Mouse (Mus musculus): ENCODE measurements around the gene Rabac1. TPM values are rescaled to one million over a fixed set of nuclear protein-coding genes. Genes with fewer than 3 reads are reported as not detected.

Gene Rabac1
- total and polyA plus RNA-seq, 3 experiments: 223 to 240 TPM; not detected in 1

DNA sequence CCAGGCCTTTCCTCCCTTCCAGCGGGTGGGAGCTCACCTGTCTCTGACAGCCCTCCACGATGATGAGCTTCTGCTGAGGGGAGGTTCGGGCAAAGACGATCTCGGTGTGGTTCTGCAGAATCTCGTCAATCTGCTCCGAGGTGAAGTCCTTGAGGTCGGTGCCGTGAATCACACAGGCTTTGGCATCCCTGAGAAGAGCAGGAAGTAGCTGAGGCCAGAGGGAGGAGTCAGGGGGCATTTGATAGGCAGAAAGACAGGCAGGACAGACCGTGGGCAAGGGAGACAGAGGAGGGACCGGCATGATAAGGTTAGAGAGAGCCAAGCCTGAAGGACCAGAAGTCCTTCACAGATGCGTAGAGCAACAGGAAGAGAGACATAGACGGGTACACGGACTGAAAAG lies 15.4 kb upstream of the Rabac1 start (continued):
- TF ChIP-seq E2F4 (IDR thresholded peaks at IDR 0.05; ENCODE audit: borderline replicate concordance, low read depth, low read length) (no peak), RAD21 (IDR thresholded peaks at IDR 0.05; ENCODE audit: low read depth, low read length) (no peak), ZNF384 (IDR thresholded peaks at IDR 0.05; ENCODE audit: low read depth, low read length) (no peak), MAFK (IDR thresholded peaks at IDR 0.05; ENCODE audit: borderline replicate concordance, low read depth, low read length) (no peak), JUND (IDR thresholded peaks at IDR 0.05; ENCODE audit: low read depth, low read length) (no peak), TAL1 (IDR thresholded peaks at IDR 0.05; ENCODE audit: low read length) (no peak)

DNA sequence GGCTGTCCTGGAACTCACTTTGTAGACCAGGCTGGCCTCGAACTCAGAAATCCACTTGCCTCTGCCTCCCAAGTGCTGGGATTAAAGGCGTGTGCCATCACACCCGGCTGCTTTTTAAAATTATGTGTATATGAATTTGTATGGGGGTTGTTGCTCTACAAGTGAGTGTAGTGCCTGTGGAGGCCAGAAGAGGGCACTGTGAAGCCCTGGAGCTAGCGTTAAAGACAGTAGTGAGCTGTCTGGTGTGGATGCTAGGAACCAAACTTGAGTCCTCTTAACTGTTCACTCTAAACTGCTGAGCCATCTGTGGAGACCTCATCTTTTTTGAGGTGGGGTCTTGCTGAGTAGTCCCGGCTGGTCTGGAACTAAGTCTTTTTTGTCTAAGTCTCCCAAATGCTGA lies 13.2 kb upstream of the Rabac1 start:
- peak; percentile 53 for DNase-seq (ENCODE audit: low read depth, low spot score)
- Histone ChIP-seq H3K9me3 (replicated peaks; ENCODE audit: insufficient read depth, low read length) (no peaks in the 10 kb centered on the region), H3K27ac (ENCODE audit: control insufficient read depth, low read depth, low read length) (no peak overlapping the region), H3K4me1 (ENCODE audit: control insufficient read depth in 1 of 2, insufficient read depth in 2 of 2, low read length in 2 of 2) (peaks cover 0 to 12% of the 10 kb centered on the region in 2 experiments; a peak in 2 of 4 replicates), H3K9ac (ENCODE audit: control insufficient read depth, low read depth, low read length, poor library complexity, severe bottlenecking) (no peak overlapping the region), H3K27me3 (ENCODE audit: control insufficient read depth in 1 of 2, insufficient read depth in 2 of 2, low read length in 2 of 2) (no peaks in the 10 kb centered on the region), H3K4me3 (ENCODE audit: control insufficient read depth in 1 of 2, insufficient read depth in 1 of 2, low read depth in 2 of 2, low read length in 2 of 2) (no peak overlapping the region), H3K79me2 (ENCODE audit: control insufficient read depth, insufficient read depth, low read length, poor library complexity) (no peaks in the 10 kb centered on the region), H3K36me3 (ENCODE audit: control insufficient read depth in 1 of 2, insufficient read depth in 2 of 2, low read length in 2 of 2) (no peaks in the 10 kb centered on the region; a peak in 1 of 4 replicates)
- TF ChIP-seq KAT2A (conservative IDR thresholded peaks at IDR 0.05; ENCODE audit: low read depth, low read length): no peak
- no peak for TF ChIP-seq MEF2A (IDR thresholded peaks at IDR 0.05; ENCODE audit: extremely low read depth, insufficient replicate concordance, low read depth, low read length, poor library complexity, severe bottlenecking)
- no peak for TF ChIP-seq POLR2AphosphoS2 (IDR thresholded peaks at IDR 0.05; ENCODE audit: low read length)
- 0 out of 2 replicates have a peak, but pooled peaks have one; percentile 25 for TF ChIP-seq SMC3 (IDR thresholded peaks at IDR 0.05; ENCODE audit: low read depth, low read length)
- TF ChIP-seq TAL1 (IDR thresholded peaks at IDR 0.05; ENCODE audit: low read length): no peak
- no peak for TF ChIP-seq MAFK (IDR thresholded peaks at IDR 0.05; ENCODE audit: borderline replicate concordance, low read depth, low read length)
- TF ChIP-seq NELFE (IDR thresholded peaks at IDR 0.05; ENCODE audit: low read depth, low read length): no peak
- TF ChIP-seq JUND (IDR thresholded peaks at IDR 0.05; ENCODE audit: low read depth, low read length): no peak
- no peak for TF ChIP-seq POLR2AphosphoS5 (IDR thresholded peaks at IDR 0.05; ENCODE audit: borderline replicate concordance, low read depth, low read length)
- no peak for TF ChIP-seq HCFC1 (IDR thresholded peaks at IDR 0.05; ENCODE audit: low read depth, low read length)
- TF ChIP-seq ZNF384 (IDR thresholded peaks at IDR 0.05; ENCODE audit: low read depth, low read length): no peak
- no peak for TF ChIP-seq GABPA (IDR thresholded peaks at IDR 0.05; ENCODE audit: low read depth, low read length)
- TF ChIP-seq CTCF (IDR thresholded peaks at IDR 0.05 in 2 of 3, conservative IDR thresholded peaks at IDR 0.05 in 1 of 3; ENCODE audit: control insufficient read depth in 1 of 3, insufficient read depth in 1 of 3, low read depth in 2 of 3, low read length in 3 of 3, poor library complexity in 1 of 3, severe bottlenecking in 1 of 3): peak; percentile 52 to 63 (median 57)

DNA sequence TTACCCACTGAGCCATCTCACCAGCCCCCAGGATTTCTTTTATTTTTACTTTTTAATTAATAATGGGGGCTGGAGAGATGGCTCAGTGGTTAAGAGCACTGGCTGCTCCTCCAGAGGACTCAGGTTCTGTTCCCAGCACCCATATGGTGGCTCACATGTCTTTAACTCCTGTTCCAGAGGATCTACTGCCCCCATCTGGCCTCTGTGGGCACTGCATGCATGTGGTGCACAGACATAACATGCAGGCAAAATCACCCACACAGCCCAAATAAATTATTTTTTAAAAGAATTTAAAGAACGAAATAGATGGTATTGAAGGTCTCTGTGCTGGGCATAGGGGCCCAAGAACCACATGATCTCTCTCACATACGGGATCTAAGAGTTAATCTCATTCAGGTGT lies 11.8 kb upstream of the Rabac1 start:
- Histone ChIP-seq H3K27me3 (ENCODE audit: control insufficient read depth in 1 of 2, insufficient read depth in 2 of 2, low read length in 2 of 2) (no peaks in the 10 kb centered on the region), H3K9ac (ENCODE audit: control insufficient read depth, low read depth, low read length, poor library complexity, severe bottlenecking) (no peak overlapping the region), H3K36me3 (ENCODE audit: control insufficient read depth in 1 of 2, insufficient read depth in 2 of 2, low read length in 2 of 2) (no peaks in the 10 kb centered on the region; a peak in 1 of 4 replicates), H3K4me1 (ENCODE audit: control insufficient read depth in 1 of 2, insufficient read depth in 2 of 2, low read length in 2 of 2) (peaks cover 0 to 13% of the 10 kb centered on the region in 2 experiments; a peak in 2 of 4 replicates), H3K4me3 (ENCODE audit: control insufficient read depth in 1 of 2, insufficient read depth in 1 of 2, low read depth in 2 of 2, low read length in 2 of 2) (no peak overlapping the region), H3K9me3 (replicated peaks; ENCODE audit: insufficient read depth, low read length) (no peaks in the 10 kb centered on the region), H3K79me2 (ENCODE audit: control insufficient read depth, insufficient read depth, low read length, poor library complexity) (no peaks in the 10 kb centered on the region), H3K27ac (ENCODE audit: control insufficient read depth, low read depth, low read length) (no peak overlapping the region)
- DNase-seq (ENCODE audit: low read depth, low spot score): peak; percentile 26
- TF ChIP-seq MYC (IDR thresholded peaks at IDR 0.05; ENCODE audit: low read depth, low read length) (no peak), GATA1 (IDR thresholded peaks at IDR 0.05; ENCODE audit: low read depth, low read length) (no peak), RAD21 (IDR thresholded peaks at IDR 0.05; ENCODE audit: low read depth, low read length) (peak; percentile 10), CTCF (IDR thresholded peaks at IDR 0.05 in 2 of 3, conservative IDR thresholded peaks at IDR 0.05 in 1 of 3; ENCODE audit: control insufficient read depth in 1 of 3, insufficient read depth in 1 of 3, low read depth in 2 of 3, low read length in 3 of 3, poor library complexity in 1 of 3, severe bottlenecking in 1 of 3) (peak; percentile 22 to 40 (median 37); a peak in 5 of 6 replicates)
